Mouse (Mus musculus) liver, embryonic 13.5 days (tissue): ENCODE measurements at regions not wholly inside any gene's neighbourhood (a gene's known extent, or its start where the extent isn't known, plus 50 kb on each side); places are given as distances from the start of the nearest gene placed in this dataset. TPM values are rescaled to one million over a fixed set of nuclear protein-coding genes. Genes with fewer than 3 reads are reported as not detected.

Experiments
- ATAC-seq: fragments of 200-750 bp; cut with Nextera tagmentation; 2 replicates; pipeline ENCODE4 v1.8.0; 2017; ENCODE audit warnings: low read depth, mild to moderate bottlenecking, moderate number of reproducible peaks, moderate library complexity
- DNase-seq: peaks from one replicate; pipeline ENCODE4 v3.0.0; 2022
- H3K27ac ChIP-seq: fragments of 300-500 bp; sonication (generic); 2 replicates; pipeline ENCODE4 v1.5.1; 2015; ENCODE audit warnings: moderate library complexity, mild to moderate bottlenecking, inconsistent platforms
- H3K27me3 ChIP-seq: fragments of 300-500 bp; sonication (generic); 2 replicates; pipeline ENCODE4 v1.6.1; 2015; ENCODE audit warnings: mild to moderate bottlenecking, inconsistent platforms
- H3K36me3 ChIP-seq: fragments of 300-500 bp; sonication (generic); 2 replicates; pipeline ENCODE4 v1.6.1; 2015; ENCODE audit warnings: mild to moderate bottlenecking, inconsistent platforms
- H3K4me1 ChIP-seq: fragments of 300-500 bp; sonication (generic); replicated peaks from 2 replicates; pipeline ENCODE4 v1.6.1; 2015; ENCODE audit warnings: inconsistent platforms
- H3K4me2 ChIP-seq: fragments of 300-500 bp; sonication (generic); 2 replicates; pipeline ENCODE4 v1.6.1; 2015; ENCODE audit warnings: inconsistent platforms, mild to moderate bottlenecking, moderate library complexity
- H3K4me3 ChIP-seq: fragments of 300-500 bp; sonication (generic); replicated peaks from 2 replicates; pipeline ENCODE4 v1.5.1; 2015; ENCODE audit warnings: mild to moderate bottlenecking, inconsistent platforms
- H3K9ac ChIP-seq: fragments of 300-500 bp; sonication (generic); 2 replicates; pipeline ENCODE4 v1.6.1; 2015; ENCODE audit warnings: mild to moderate bottlenecking, inconsistent platforms
- H3K9me3 ChIP-seq: fragments of 300-500 bp; sonication (generic); replicated peaks from 2 replicates; pipeline ENCODE4 v1.6.1; 2016; ENCODE audit warnings: inconsistent platforms
- WGBS: fragments of 180-500 bp; shearing (Covaris S2); methylation state at CpG from one replicate; pipeline ENCODE4 v1.1.7; 2015; ENCODE audit not compliant: insufficient replicate concordance; 5-methylcytosine and 5-hydroxymethylcytosine counted together
- microRNA counts: library from miRNA; unstranded; fragments of <30 nt; microRNA quantifications from one replicate; lab custom pipeline; 2016
- microRNA-seq: library from miRNA; unstranded; fragments of <30 nt; microRNA quantifications from one replicate; pipeline ENCODE4, GENCODE M21; 2016

DNA sequence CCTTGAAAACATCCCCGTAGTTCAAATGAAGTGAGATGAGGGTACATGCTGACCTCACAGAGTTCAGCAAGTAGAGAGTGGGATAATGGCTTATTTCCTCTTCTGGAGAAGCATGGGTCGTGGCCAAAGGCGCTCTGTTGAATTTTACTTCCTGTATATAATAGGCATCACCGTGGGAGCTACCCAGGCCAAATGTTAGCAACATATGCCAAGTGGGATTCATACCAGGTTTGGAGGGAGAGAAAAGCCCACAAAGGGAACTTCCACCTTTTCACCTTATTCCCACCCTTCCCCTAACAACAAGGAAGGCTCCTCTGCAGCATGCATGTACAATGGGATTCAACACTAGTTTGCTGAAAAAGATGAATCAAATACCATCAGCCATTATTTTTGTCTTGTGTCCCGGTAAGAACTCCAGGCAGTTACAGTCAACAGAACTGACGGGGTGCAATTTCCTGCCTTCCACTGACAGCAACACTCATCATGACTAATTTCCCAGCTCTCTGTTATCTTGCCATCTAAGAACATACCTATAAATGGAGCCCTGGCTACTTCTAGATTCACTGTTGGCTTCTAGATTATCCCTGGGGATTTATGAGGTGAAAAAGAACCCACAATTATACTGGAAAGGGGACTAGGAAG is 59.4 kb upstream of the Tll1 start:
- DNase-seq (no peak), ATAC-seq (no peak)
- H3K4me1 ChIP-seq: no peaks in the 10 kb centered on the region
- no peaks in the 10 kb centered on the region for H3K9me3 ChIP-seq
- H3K4me3 ChIP-seq: no peak overlapping the region
- 28% methylated on average over 6 of the region's 6 CpGs for WGBS
- H3K4me2 ChIP-seq: no peak overlapping the region
- H3K9ac ChIP-seq: no peak overlapping the region
- H3K27ac ChIP-seq: no peak overlapping the region
- no peaks in the 10 kb centered on the region for H3K27me3 ChIP-seq
- H3K36me3 ChIP-seq: no peaks in the 10 kb centered on the region

MicroRNA genes in the stretch of these regions (microRNA counts, 519-probe panel; counts per million panel counts)
- microRNA mmu-miR-710 (lab: Ali Mortazavi, UCI): 2,870 counts per million, percentile 13 among the panel's probes with 10 or more counts

Small RNA genes in the stretch of these regions (microRNA-seq; reads per million reads assigned to microRNA genes)
- not detected for gene Mir710
